Mouse (Mus musculus): ENCODE measurements around the gene Ube2f. TPM values are rescaled to one million over a fixed set of nuclear protein-coding genes. Genes with fewer than 3 reads are reported as not detected.

Gene Ube2f
- polyA plus RNA-seq, 1 experiment from 2014 or later: 71.7 TPM

- peak; percentile 99 for ATAC-seq (replicated peaks; ENCODE audit: extremely low read depth, insufficient read depth, low FRiP score)
- peaks cover 5% of the 10 kb centered on the region; the same call in 1 of the 2 replicates for H3K36me3 ChIP-seq (ENCODE audit: control insufficient read depth, insufficient read depth)
- H3K27me3 ChIP-seq (ENCODE audit: control insufficient read depth, insufficient read depth, low read length): no peaks in the 10 kb centered on the region
- peak within 1 kb of the TSS; percentile 92 for H3K9ac ChIP-seq (ENCODE audit: low read length)
- H3K4me3 ChIP-seq (ENCODE audit: low read length): peak within 1 kb of the TSS; percentile 96
- H3K27ac ChIP-seq (ENCODE audit: low read length): peak within 1 kb of the TSS; percentile 53; the same call in 1 of the 2 replicates
- no peaks in the 10 kb centered on the region for H3K9me3 ChIP-seq (replicated peaks; ENCODE audit: control insufficient read depth, low read length)
- H3K4me1 ChIP-seq (ENCODE audit: control insufficient read depth, insufficient read depth, low read length): peaks cover 11% of the 10 kb centered on the region
- H3K4me2 ChIP-seq (ENCODE audit: low read depth, low read length): peak within 1 kb of the TSS; percentile 82
- under 1% methylated on average over 63 of the region's 65 CpGs for WGBS
Observed at GRCm38 (mm10) chr1:91297799-91298744, 48.0 kb downstream of the Ube2f start, which contains the start of gene Scly. TSS of gene Scly (plus strand) at chr1:91298338.

DNA sequence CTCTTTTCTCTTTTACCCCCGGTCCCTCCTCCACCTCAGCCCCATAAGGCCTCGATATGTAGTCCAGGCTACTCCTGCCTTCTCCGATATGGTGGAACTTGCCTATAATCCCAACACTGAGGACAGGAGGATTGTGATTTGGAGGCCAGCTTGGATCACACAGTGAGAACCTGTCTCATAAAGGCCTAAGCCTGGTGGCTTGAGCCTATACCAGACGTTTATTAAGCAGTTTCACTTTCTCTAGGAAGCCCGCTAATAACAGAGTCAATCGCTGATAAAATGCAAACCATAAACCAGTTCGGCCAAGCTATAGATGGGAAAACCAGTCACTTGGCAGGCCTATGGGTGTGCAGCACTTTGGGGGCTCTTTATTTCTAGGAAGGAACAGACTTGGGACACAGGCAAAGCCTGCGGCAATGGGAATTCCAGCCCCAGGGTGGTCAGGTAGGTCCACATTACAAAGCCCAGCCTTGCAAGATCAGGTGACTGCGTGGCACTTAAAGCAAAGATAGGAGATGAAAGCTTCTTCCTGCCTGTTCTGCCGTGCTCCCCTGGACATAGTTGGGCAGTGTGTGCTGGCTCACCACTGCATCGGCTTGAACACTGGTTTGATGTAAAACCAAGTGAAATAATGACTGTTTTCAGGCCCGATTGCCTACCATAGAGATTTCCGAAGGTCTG lies 49.1 kb downstream of the Ube2f start:
- Histone ChIP-seq H3K27ac (ENCODE audit: low read length) (no peak overlapping the region), H3K36me3 (ENCODE audit: control insufficient read depth, insufficient read depth) (peaks cover 3% of the 10 kb centered on the region; the same call in 1 of the 2 replicates)
- WGBS: 72% methylated on average over 13 of the region's 13 CpGs

DNA sequence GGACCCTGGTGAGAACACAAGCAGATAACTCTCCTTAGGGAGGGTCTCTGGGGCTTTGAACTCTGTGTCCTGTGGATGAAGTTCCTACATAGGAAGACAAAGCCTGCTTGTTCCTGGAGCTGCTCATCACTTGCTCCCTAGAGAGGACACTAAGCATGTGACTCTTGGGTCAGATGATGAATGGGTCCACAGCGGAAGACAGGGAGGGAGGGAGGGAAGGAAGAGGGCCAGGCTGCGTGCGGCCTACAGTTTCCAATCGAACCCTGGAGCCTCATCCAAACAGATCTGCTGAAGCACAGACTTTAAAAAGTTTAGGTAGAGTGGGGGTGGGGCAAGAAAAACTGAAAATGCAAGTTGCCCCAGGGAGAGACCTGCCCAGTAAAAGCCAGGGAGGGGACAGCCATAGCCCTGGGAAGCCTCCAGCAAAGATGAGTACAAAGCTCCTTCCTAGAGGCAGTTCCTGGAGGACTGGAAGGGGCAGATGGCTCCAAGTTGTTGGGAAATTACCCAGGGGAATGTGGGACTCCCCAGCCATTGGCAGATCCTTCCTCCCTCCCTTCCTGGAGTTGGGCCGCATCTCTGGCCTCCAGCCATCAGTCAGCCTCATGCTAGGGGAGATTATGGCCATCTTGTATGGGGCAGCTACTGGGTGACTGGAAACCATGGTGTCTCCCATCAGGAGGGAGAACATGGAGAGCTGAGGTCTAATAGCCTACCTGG lies 49.8 kb downstream of the Ube2f start:
- H3K4me1 ChIP-seq (ENCODE audit: control insufficient read depth, insufficient read depth, low read length): peaks cover 11% of the 10 kb centered on the region

More for the DNA sequence above, 49.1 kb downstream of the Ube2f start:
- H3K27me3 ChIP-seq (ENCODE audit: control insufficient read depth, insufficient read depth, low read length): no peaks in the 10 kb centered on the region
- H3K9ac ChIP-seq (ENCODE audit: low read length): peak overlapping the region; percentile 92
- H3K4me2 ChIP-seq (ENCODE audit: low read depth, low read length): peak overlapping the region; percentile 82
- H3K4me3 ChIP-seq (ENCODE audit: low read length): peak overlapping the region; percentile 96
- no peaks in the 10 kb centered on the region for H3K9me3 ChIP-seq (replicated peaks; ENCODE audit: control insufficient read depth, low read length)
- peaks cover 11% of the 10 kb centered on the region for H3K4me1 ChIP-seq (ENCODE audit: control insufficient read depth, insufficient read depth, low read length)
- no peak for ATAC-seq (replicated peaks; ENCODE audit: extremely low read depth, insufficient read depth, low FRiP score)

GRCm38 (mm10) chr1:91301206-91301920 lies 51.3 kb downstream of the Ube2f start:
- Histone ChIP-seq H3K4me3 (ENCODE audit: low read length) (no peak overlapping the region), H3K27me3 (ENCODE audit: control insufficient read depth, insufficient read depth, low read length) (no peaks in the 10 kb centered on the region), H3K9ac (ENCODE audit: low read length) (no peak overlapping the region), H3K36me3 (ENCODE audit: control insufficient read depth, insufficient read depth) (peaks cover 6% of the 10 kb centered on the region), H3K4me1 (ENCODE audit: control insufficient read depth, insufficient read depth, low read length) (peaks cover 11% of the 10 kb centered on the region), H3K9me3 (replicated peaks; ENCODE audit: control insufficient read depth, low read length) (no peaks in the 10 kb centered on the region), H3K27ac (ENCODE audit: low read length) (no peak overlapping the region), H3K4me2 (ENCODE audit: low read depth, low read length) (no peak overlapping the region)
- ATAC-seq (replicated peaks; ENCODE audit: extremely low read depth, insufficient read depth, low FRiP score): no peak
- 76% methylated on average over 3 of the region's 3 CpGs for WGBS

More for the DNA sequence above, 49.8 kb downstream of the Ube2f start:
- Histone ChIP-seq H3K27me3 (ENCODE audit: control insufficient read depth, insufficient read depth, low read length) (no peaks in the 10 kb centered on the region), H3K4me3 (ENCODE audit: low read length) (no peak overlapping the region), H3K9ac (ENCODE audit: low read length) (no peak overlapping the region), H3K4me2 (ENCODE audit: low read depth, low read length) (no peak overlapping the region), H3K27ac (ENCODE audit: low read length) (no peak overlapping the region), H3K9me3 (replicated peaks; ENCODE audit: control insufficient read depth, low read length) (no peaks in the 10 kb centered on the region), H3K36me3 (ENCODE audit: control insufficient read depth, insufficient read depth) (peaks cover 3% of the 10 kb centered on the region; the same call in 1 of the 2 replicates)
- 85% methylated on average over 5 of the region's 5 CpGs for WGBS
- ATAC-seq (replicated peaks; ENCODE audit: extremely low read depth, insufficient read depth, low FRiP score): no peak

- H3K4me1 ChIP-seq (ENCODE audit: control insufficient read depth, insufficient read depth, low read length): peaks cover 11% of the 10 kb centered on the region
- H3K27ac ChIP-seq (ENCODE audit: low read length): no peak overlapping the region
- no peak overlapping the region for H3K4me2 ChIP-seq (ENCODE audit: low read depth, low read length)
- H3K9me3 ChIP-seq (replicated peaks; ENCODE audit: control insufficient read depth, low read length): no peaks in the 10 kb centered on the region
- H3K9ac ChIP-seq (ENCODE audit: low read length): no peak overlapping the region
- H3K27me3 ChIP-seq (ENCODE audit: control insufficient read depth, insufficient read depth, low read length): no peaks in the 10 kb centered on the region
- no peak for ATAC-seq (replicated peaks; ENCODE audit: extremely low read depth, insufficient read depth, low FRiP score)
- no peak overlapping the region for H3K4me3 ChIP-seq (ENCODE audit: low read length)
- peaks cover 7% of the 10 kb centered on the region for H3K36me3 ChIP-seq (ENCODE audit: control insufficient read depth, insufficient read depth)
- 87% methylated on average over 3 of the region's 3 CpGs for WGBS
Observed at GRCm38 (mm10) chr1:91302021-91302420, 51.9 kb downstream of the Ube2f start.

DNA sequence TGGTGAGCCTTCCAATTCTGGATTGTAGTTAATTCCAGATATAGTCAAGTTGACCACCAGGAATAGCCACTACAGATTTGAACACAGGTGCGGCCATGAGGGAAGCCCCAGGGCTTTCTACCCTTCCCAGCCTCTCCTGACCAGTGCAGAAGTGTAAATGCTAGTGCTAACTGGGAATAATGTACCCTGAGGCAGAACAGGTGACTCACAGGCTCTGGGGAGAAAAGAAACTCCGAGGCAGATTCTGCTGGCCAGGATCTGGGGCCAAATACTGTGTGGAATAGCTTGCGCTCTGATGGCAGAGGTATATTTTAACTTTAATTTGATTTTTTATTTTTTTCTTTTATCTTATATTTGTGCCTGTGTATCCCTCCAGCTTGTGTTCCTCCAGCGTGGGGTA lies 54.5 kb downstream of the Ube2f start:
- Histone ChIP-seq H3K4me2 (ENCODE audit: low read depth, low read length) (no peak overlapping the region), H3K27ac (ENCODE audit: low read length) (no peak overlapping the region), H3K36me3 (ENCODE audit: control insufficient read depth, insufficient read depth) (peaks cover 28% of the 10 kb centered on the region), H3K4me1 (ENCODE audit: control insufficient read depth, insufficient read depth, low read length) (no peaks in the 10 kb centered on the region), H3K9me3 (replicated peaks; ENCODE audit: control insufficient read depth, low read length) (no peaks in the 10 kb centered on the region), H3K4me3 (ENCODE audit: low read length) (no peak overlapping the region), H3K27me3 (ENCODE audit: control insufficient read depth, insufficient read depth, low read length) (no peaks in the 10 kb centered on the region), H3K9ac (ENCODE audit: low read length) (no peak overlapping the region)
- WGBS: 89% methylated on average over 4 of the region's 4 CpGs
- ATAC-seq (replicated peaks; ENCODE audit: extremely low read depth, insufficient read depth, low FRiP score): no peak

GRCm38 (mm10) chr1:91309366-91310085 lies 59.4 kb downstream of the Ube2f start:
- H3K27me3 ChIP-seq (ENCODE audit: control insufficient read depth, insufficient read depth, low read length): no peaks in the 10 kb centered on the region
- no peak for ATAC-seq (replicated peaks; ENCODE audit: extremely low read depth, insufficient read depth, low FRiP score)
- 89% methylated on average over 13 of the region's 13 CpGs for WGBS
- peaks cover 13% of the 10 kb centered on the region for H3K4me1 ChIP-seq (ENCODE audit: control insufficient read depth, insufficient read depth, low read length)
- no peak overlapping the region for H3K27ac ChIP-seq (ENCODE audit: low read length)
- H3K36me3 ChIP-seq (ENCODE audit: control insufficient read depth, insufficient read depth): peaks cover 46% of the 10 kb centered on the region
- H3K9ac ChIP-seq (ENCODE audit: low read length): no peak overlapping the region
- no peaks in the 10 kb centered on the region for H3K9me3 ChIP-seq (replicated peaks; ENCODE audit: control insufficient read depth, low read length)
- no peak overlapping the region for H3K4me2 ChIP-seq (ENCODE audit: low read depth, low read length)
- H3K4me3 ChIP-seq (ENCODE audit: low read length): no peak overlapping the region

GRCm38 (mm10) chr1:91312273-91312672 lies 62.2 kb downstream of the Ube2f start:
- peaks cover 13% of the 10 kb centered on the region for H3K4me1 ChIP-seq (ENCODE audit: control insufficient read depth, insufficient read depth, low read length)
- H3K4me2 ChIP-seq (ENCODE audit: low read depth, low read length): no peak overlapping the region
- H3K9ac ChIP-seq (ENCODE audit: low read length): no peak overlapping the region
- WGBS: 72% methylated on average over 4 of the region's 4 CpGs
- no peaks in the 10 kb centered on the region for H3K27me3 ChIP-seq (ENCODE audit: control insufficient read depth, insufficient read depth, low read length)
- H3K27ac ChIP-seq (ENCODE audit: low read length): no peak overlapping the region
- no peaks in the 10 kb centered on the region for H3K9me3 ChIP-seq (replicated peaks; ENCODE audit: control insufficient read depth, low read length)
- H3K4me3 ChIP-seq (ENCODE audit: low read length): no peak overlapping the region
- peaks cover 37% of the 10 kb centered on the region for H3K36me3 ChIP-seq (ENCODE audit: control insufficient read depth, insufficient read depth)
- no peak for ATAC-seq (replicated peaks; ENCODE audit: extremely low read depth, insufficient read depth, low FRiP score)
